Mouse (Mus musculus) WW6 (cell line): ENCODE data around the gene Phf14.
"Not testable (repeated sequence)": the region's sequence is repeated elsewhere in the genome, so short reads cannot be mapped to it uniquely, and the experiment has no call there.

Source experiments
- DNase-seq: peaks from one replicate; pipeline ENCODE4 v3.0.0-alpha.2; 2013; ENCODE audit warnings: low read depth, low spot score

Phf14 gene

DNA sequence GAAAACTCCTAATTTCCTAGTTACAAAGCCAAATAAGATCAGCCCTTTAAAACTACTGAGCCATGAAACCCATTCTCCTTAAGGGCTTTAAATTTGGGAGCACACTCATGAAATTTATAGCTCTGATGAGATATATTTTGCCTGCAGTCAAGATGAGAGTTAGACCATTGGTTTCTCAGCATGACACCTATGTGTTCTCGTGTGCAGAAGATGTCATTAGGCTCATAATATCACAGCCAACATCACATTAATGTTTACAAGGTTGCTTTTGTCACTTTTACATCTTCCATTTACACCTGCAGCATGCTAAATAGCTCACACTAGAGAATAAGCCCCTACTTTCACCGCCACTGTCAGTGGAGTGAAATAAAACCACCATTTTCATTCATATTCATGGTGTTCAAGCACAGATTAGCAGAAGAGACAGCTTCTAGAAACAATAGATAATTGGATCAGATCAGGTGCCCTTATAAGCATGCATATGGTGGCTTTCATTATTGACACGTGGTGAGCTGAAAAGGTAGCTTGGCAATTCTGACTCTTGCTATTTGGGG, 181.9 kb downstream of the Phf14 start:
- no peak for DNase-seq

GRCm38 (mm10) chr6:12095716-12096115, 188.1 kb downstream of the Phf14 start:
- no peak for DNase-seq

DNA sequence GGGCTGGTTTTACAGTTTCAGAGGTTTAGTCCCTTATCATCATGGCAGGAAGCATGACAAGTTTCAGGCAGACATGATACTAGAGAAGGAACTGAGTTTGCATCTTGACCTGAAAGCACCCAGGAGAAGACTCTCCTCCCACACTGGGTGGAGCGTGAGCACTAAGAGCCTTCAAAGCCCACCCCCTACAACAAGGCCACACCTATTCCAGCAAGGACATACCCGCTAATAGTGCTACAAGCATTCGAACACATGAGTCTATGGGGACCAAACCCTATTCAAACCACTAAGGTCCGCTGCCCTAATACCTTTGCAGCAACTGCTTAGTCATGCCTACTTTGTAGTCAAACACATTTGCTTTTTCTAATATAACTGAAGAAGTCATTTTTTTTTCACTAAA, 189.5 kb downstream of the Phf14 start:
- DNase-seq, result no peak

DNA sequence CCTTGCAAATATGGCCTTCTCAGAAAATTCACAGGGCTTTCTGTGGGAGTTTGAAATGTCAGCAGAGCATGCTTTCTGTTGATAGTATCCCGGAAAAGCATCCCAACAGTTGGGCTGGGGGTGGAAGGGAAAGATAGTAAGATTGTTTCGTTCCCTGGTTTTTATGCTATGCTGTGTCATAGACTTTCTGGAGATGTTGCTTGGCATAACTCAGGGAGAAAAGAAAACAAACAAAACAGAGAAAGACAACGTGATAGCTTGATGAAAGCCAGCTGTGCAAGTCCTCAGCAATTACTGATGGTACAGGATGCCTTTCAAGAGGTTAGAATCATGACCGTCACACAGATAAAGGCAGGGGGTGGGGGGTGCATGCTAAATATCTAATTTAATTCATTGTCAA, 197.5 kb downstream of the Phf14 start:
- no peak for DNase-seq

GRCm38 (mm10) chr6:12107326-12107725, 199.7 kb downstream of the Phf14 start:
- no peak for DNase-seq

- no peak for DNase-seq
Observed at GRCm38 (mm10) chr6:12107786-12108185, 200.2 kb downstream of the Phf14 start.

DNA sequence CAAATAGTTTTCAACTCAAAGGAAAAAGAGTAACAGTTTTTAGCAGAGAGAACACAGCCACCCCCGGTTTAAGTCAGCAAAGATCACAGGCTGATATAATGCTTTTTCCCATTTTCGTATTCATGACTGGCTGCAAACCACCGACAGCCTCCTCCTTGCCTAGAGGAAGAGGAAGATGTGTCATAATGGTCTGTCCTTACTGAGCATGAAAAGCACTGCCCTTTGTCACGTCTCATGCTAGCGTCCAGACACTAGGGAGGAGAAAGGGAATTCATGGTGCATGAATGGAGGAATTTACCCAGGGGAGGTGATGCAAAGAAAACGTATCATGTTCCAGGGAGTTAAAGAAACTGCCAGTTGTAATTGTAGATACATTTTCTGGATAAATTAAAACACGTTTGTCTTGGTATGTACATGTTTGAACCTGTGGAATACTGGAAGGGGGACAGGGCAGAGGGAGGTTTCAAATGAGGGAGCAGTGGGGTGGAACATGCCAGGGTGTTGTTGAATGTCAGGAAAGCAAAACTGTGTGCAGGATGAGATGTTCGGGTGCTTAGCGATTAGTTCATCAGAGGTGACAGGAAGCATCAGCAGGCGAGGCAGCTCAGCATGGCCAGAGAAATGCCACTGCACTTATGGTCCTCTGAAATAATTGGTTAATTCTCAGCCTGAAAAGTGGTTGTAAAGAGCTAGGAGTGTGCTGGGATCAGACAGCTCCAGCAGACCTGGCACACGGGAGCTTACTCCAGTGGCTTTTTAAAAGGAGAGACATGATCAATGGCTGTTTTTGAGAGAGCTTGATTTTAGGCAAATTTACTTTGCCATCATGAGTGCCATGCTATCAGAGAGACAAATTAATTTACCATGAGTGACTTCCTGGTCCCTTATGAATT, 209.6 kb downstream of the Phf14 start:
- DNase-seq, result no peak

DNA sequence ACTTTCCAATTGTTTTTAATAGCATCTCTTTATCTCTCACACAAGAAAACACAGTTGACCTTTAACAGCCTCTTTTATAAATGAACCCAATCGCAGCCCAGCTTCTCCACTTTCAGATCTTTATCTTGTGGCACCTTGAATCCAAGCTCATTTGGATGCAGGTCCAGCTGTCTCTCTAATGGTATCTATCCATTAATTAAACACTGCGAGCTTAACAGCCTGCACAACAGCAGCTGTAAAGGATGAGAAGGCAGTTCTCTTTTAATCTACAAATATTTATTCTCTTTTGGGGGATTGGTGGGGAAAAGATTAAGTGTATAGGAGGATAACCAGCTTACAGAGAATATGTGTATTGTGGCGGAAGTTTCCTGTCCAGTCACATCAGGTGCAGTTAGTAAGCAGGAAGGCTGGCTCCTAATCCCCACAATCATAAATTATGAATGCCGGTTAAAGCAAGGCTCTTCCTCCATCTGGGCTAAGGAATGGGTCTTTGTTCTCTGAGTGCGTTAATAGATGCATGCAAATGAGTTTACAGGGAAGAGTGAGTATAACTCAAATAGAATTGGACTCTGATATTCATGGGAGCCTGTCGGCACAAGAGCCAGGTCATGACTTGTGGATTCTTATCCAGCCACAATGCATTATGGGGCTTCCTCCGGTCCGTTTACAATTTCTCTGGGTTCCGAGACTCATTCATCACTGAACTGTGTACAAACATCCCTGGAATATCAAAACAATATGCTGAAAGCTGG, 210.4 kb downstream of the Phf14 start:
- DNase-seq, result no peak

DNA sequence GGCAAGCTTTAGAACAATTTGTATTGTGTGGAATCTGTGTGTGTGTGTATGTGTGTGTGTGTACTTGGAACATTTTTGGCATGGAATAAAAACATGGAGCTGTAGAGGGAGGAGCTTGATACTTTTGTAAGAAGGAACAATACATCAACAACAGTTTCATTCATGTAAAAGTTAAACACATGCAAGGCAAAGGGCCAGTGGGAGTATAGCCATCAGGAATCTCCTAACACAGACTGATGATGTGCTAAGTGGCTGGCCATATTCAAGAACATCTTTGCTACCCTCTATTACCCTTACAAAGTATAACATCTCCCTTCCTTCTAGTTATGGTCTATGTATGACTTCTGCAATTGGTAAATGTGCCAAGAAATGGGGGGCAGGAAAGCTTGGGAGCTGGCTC, 215.2 kb downstream of the Phf14 start:
- no peak for DNase-seq

DNA sequence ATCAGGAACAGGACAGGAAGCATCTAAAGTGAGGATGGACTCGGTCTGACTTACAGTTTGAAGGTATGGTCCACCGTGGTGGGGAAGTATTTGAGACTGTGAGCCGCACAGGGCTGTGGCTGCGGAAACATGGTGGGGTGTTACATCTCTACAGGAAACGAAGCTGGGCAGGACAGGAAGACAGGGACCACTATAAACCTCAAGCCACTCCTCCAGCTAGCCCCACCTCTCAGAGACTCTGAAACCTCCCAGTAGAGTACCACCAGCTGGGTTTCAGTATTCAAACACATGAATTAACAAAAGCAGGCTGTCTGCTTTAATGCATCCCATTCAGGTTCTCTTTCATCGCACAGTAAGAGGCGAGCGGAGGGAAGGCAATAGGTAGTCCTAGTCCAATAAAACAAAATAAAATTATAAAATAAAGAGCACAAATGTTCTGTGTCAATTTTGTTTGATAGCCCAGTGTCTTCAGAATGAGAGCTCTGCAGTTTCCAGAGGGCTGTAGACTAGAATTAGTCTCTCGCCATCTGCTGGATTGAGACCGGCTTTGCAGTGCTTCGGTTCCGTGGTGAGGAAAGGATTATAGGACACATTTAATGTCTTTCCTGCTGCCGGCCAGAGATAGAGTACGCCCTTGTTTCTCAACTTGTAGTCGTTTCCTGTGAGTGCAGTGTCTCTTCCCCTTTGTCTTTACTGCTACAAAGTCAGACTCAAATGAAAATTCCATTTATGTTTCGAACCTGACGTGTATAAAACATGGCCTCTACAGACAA, 217.6 kb downstream of the Phf14 start:
- no peak for DNase-seq

DNA sequence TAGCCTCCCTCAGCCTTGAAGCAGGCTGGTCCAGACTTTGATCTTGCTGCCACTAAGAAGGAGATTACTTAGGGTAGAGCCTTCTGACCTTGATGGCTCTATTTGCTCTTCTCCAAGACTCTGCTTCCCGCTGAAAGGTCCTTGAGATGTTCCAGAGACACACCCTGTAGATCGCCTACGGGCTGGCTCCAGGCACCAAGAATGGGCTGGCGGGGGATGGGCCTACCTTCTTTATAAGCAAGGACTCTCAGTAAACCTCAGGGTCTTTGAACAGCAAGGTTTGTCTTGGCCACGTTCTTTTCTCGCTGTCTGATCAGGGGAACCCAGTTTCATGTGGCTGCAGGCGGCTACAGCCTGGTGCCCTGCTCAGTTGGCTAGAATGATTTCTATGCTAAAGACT, 219.0 kb downstream of the Phf14 start:
- DNase-seq, result not testable (repeated sequence)

DNA sequence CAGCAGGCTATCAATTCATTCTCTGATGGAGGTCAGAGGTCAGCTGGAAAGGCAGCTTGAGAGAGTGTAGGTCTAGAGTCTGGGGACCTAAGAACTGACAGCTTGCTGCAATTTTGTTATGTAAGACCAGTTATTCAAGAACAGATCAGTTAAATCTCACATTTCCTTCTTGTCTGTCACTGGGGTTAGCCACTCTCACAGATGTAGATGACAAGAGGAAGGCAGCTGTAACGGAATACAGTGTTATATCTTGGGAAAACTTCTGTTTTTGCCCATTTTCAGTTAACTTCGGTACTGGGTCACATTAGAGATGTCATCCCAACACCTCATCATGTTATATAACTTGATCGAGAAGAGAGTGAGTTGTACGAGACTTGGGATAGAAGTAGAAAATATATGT, 219.7 kb downstream of the Phf14 start:
- DNase-seq, result no peak
